Mouse (Mus musculus) heart, postnatal 36 days (tissue): Measurements from ENCODE around the gene Foxp1. TPM values are rescaled to one million over a fixed set of nuclear protein-coding genes. Genes with fewer than 3 reads are reported as not detected.

Experiments used
- DNase-seq, 2 experiments: peaks; one replicate each; pipeline ENCODE4 v3.0.0; 2021 to 2022
- intact Hi-C: fragments of 180-260 bp; cut with DNase I; formaldehyde crosslinking; loops from one replicate; pipeline ENCODE4 v1.15.1; 2025
- total RNA-seq, 2 experiments: library from RNA; stranded (reverse); gene quantifications; 2 replicates each; pipeline ENCODE4 v1.2.3; 2021

The Foxp1 gene
- total RNA-seq, 2 experiments from 2014 or later = 31.9 to 39.3 TPM

DNA sequence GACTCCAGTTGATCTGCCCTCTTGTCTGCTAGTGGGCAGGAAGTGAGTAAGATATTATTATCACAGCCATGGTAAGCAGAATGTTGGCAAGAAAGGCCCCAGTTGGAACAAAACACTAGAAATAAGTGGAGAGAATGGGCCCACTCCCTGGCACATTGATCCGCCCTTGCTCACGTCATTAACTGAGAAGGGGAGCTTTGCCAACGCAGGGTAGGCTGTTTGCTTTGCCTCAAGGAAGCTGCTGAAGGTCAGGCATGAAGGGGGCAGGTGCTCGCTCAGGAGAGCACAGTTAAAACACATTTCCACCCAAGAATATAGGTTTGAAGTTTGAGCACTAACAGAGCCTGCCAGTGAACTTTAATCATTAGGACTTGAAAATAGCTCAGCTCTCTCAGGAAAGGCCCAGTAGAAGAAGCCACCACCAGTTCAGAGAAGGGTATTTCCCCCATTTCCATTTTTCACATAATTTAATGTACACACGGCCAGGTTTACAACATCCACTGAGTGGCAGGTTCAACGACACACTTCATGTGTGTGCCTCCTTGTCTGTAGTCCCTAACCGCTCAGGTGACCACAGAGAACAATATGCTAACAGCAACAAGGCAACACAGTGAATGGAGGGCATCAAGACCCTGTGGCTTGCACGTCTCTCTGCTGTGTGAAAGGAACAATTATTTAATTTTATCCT is 350.5 kb downstream of the Foxp1 start:
- peak in 1 of 2 experiments; percentile 24 for DNase-seq
- intact Hi-C loops = no loop called here

DNA sequence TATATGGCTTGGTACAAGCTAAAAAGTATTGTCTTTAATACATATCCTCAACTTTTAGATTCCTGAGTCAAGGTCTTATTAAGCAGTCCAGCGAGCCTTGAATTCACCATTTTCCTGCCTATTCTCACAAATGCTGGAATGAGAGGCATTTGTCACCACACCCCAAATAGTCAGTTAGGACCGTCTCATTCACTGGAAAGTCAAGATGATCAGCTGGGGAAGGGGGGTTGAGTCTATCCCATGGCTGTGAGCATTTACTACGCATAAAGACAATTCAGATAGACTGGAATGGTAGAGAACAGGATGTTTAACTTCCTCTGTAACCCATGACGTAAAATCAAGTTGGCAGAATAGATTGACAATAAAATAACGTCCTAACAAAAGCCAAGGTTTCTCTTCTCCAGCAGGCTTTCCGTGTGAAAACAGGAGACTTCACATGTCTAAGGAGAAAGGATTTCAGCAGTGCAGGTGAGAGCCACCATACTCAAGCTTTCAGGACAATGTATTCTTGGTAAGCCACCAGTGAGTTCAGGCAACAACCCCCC is 351.2 kb downstream of the Foxp1 start:
- no peak for DNase-seq
- intact Hi-C loops = no loop called here

DNA sequence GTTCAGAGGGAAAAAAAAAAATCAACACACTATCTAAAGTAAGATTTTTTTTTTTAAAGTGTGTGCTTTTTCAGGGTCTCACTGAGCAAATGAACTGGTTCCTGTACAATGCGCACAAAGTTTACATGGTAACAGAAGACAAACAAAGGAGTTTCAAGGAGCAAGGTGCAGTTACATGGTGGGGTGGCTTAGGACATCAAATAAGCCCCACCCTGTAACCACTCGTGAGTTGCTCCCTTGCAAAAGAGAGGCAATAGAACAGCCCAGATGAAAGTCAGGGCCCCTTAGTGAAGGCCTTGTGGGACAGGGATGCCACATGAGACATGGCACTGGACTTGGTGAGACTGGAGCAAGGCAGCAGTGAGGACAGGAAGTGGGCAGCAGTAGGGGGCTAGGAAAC is 353.8 kb downstream of the Foxp1 start:
- DNase-seq = no peak
- intact Hi-C loops = no loop called here

DNA sequence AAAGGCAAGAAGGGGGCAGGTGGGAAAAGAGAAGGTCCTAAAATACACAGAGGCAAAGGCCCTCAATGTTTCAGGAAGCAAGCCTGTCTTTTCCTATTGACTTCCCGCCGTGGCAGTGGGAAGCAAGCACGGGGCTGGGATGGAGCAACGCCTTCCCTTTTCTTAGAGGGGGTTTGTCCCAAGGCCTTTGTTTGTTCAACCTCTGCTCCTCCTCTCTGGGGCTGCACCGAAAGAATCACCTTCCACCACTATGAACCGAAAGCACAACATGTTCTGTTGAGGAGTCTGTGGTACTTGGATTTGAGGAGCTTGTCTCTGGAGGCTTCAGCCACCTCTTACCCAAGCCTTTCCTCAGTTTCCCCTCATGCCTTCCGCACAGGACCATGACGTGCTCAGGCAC is 355.5 kb downstream of the Foxp1 start:
- intact Hi-C loops = no loop called here
- no peak for DNase-seq

DNA sequence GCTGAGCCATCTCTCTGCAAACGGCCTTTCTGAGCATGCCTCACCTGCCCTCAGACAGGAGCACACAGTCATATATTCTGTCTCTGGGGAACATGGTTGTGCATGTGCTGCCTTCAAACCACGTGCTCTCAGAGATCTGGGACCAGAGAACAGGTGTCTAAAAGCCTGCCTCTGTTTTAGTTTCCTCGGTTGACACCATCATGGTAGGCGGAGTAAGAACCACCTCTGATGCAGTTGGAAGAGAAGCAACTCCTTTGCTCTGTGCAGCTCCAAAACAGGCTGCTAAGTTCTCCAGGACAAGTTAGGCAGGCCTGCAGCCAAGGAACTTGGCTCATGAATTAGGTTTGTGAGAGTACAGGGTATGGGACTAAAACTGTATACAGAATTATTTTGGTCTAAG is 356.4 kb downstream of the Foxp1 start:
- intact Hi-C loops = no loop called here
- DNase-seq = peak; percentile 22 to 32

DNA sequence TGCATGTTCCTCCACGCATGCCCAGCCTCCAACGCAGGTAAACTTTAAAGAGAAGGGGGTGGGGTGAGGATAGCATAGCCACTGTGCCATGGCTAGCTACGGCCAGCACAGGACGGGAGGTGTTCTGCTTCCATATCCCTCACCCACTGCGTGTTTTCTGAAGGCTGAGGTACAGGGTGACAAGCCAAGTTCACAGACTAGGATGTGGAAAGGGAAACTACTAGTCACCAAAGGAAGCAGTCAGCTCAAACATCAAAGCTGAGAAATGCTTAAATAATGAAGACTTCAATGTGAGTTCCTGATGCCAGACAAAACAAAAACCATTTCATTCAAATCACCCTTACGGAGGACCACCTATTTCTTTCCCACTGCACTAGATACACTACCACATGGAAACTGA is 357.8 kb downstream of the Foxp1 start:
- intact Hi-C loops = no loop called here
- DNase-seq = no peak

DNA sequence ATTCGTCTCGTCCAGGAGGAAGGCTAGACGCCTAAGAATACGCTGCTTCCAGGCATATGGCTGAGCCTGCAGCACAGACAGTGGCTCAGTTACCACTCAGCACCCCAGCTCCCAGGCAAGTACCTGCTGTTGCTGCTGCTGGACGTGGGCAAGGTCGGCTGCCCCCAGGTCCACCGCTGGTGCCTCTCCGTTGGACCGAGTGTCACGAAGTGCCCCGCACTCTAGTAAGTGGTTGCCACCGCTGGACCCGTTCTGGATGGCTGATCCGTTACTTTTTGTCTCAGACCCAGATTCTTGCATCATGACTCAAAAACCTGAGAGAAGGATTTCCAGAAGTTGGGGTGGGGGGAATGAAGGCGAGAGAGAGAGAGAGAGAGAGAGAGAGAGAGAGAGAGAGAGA is 359.8 kb downstream of the Foxp1 start:
- intact Hi-C loops = no loop called here
- no peak for DNase-seq

DNA sequence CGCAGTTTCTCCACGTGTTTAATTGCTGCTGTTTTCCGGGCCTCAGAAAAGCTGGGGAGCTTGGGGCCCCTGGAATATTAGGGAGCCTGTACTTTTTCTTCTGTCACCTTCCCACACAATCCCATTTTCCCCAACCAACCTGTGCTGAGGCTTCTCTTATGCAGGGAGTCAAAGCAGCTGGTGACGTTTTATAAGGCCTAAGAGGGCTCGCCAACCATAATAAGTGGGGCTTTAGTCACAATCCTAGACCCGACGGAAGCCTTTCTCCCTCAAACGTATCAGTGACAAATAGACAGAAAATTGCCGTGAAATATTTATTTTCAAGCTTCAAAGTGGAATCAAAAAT is 362.2 kb downstream of the Foxp1 start:
- intact Hi-C loops = no loop called here

DNA sequence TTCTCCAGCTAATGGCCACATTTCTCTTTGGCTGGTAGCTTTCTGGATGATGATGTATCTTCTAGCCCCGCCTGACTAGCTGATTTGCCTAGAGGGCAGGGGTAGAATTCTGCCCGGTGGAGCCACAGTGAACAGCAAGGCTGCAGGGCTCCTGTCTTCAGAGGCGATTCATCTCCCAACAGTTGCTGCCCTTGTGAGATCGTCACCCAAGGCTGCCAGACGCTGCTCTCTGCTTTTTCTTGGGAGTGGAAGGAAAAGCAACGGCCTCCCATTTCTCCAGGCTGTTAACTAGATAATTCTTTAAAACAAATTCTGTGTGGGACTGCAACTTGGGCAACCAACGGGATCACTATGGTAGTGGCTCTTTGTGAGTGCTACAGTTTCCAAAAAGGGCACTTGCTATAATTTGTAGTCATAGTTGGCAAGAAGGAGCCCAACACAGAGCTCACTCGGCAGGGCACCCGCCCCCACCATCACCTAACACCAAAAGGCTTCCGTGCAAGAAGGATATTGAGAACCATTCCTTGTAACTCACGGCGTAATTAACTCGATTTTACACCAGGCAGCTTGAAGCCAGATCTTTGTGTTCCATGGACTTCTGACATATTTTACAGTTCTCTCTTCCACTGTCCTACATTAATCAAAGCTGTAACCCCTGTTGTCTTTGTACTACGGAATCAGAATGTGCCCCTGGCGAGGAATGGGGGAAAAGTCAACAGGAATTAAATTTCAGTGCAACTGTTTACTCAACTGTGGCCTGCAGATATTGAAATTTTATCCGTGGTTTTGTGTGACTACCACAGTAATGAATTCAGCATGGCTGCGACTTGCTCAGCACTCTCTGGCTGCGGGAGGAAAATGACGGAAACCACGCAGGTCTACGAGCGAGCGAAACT is 362.8 kb downstream of the Foxp1 start:
- intact Hi-C loops = no loop called here
- DNase-seq = no peak

More for the DNA sequence above, 362.2 kb downstream of the Foxp1 start:
- DNase-seq = no peak

DNA sequence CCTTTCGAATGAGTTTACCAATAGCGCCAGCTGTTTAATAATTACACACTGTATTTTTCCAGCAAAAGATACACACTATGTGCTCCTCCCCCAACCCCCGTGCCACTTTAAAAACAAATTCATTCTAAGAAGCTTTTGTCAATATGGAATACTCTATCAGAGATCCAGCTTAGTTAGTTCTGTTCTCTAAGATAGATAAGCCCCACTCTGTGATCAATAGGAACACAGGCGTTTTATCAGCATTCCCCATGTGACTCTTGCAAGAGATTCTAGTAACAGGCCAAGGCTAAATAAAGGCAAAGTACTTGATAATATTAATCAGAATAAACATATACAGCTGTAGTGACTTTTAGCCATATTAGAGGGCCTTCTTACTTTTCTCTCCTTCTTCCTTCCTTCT is 368.8 kb downstream of the Foxp1 start:
- intact Hi-C loops = no loop called here
- DNase-seq = no peak

DNA sequence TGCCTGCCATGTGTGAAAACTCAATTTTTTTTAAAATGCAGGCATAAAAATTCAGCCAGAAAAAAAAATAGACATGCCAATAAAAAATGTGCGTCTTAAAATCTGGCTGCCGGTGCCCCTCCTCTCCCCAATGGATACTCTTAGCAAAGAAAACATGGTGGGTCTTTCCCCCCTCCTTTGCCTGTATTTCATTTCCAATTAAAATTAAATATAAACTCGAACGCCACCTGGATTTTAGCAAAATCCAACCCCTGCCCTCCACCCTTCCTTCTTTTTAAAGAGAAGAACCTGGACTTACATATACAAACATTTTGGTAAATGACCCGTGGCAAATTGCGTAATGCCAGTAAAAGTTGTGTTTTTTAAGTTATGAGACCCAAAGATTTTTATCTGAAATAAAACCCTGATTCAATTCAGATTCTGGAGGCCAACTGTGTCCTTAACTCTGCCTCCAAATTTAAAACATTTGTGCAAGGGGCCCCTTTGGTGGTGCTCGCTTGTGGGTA is 376.1 kb downstream of the Foxp1 start:
- intact Hi-C loops = no loop called here
- no peak for DNase-seq

DNA sequence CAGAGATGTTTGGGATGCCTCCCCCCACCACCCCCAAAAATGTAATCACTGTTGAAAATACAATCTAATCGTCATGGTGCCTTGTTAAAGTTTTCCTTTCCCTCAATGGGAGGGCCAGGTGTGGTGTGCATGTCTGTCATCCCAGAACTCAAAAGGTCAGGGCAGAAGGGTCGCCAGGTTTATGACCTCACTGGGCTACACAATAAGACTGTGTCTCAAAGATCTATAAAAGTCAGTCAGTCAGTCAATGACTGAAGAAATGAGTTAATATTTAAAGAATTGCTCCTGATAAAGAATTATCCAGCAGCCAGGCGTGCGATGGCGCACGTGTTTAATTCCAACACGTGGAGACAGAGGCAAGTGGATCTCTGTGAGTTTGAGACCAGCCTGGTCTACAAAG is 377.5 kb downstream of the Foxp1 start:
- intact Hi-C loops = no loop called here
- DNase-seq = no peak

DNA sequence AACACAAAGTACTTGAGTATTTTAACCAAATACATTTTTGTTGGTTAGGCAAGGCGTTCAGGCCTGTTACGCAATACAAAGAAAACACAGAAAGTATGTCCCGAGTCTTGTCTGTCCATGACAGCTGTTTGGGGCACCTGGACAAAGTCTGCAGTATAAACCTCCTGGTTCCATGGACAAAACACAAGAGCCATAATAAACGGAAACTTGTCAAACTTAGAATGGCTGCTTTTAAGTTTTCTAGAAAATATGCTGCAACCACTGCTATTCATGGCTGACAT is 378.8 kb downstream of the Foxp1 start:
- no peak for DNase-seq
- intact Hi-C loops = no loop called here

DNA sequence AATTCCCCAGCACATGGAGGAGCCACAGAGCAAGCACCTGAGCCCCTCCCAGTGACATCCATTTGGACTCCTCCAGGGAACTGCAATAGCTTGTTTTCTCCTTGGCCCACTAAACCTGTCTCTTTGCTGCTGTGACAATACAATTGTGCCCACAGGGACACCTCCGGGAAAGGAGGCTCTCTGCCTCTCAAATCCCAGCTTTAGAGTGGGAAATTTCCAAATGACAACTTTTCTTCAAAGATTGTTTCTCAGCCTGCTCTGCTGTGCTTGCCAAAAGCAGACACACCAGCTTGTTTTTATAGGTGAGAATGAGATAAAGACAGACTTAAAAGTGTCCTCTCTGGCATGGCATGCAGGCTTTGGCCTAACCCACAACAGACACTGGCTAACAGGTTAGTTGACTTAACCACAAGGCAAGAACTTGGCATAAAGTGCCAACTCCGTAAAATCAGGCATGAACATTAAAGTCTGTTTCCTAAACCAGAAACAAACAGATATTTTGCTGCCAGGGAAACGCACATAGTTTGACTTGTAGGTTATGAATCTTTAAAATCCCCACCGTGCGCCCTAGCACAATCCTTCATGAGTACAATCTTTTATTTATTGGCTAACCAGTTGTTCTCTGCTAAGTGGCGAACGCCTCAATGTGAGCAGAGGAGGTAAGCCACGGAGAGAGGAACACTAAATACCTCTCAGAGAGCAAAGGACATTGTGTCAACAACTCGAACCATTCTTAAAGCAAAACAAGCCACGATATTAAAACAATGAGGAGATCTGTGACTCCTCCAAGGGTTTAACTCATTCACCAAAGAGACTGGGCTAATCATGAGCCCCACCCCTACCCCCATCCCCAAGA is 379.4 kb downstream of the Foxp1 start:
- intact Hi-C loops = no loop called here
- DNase-seq = no peak

DNA sequence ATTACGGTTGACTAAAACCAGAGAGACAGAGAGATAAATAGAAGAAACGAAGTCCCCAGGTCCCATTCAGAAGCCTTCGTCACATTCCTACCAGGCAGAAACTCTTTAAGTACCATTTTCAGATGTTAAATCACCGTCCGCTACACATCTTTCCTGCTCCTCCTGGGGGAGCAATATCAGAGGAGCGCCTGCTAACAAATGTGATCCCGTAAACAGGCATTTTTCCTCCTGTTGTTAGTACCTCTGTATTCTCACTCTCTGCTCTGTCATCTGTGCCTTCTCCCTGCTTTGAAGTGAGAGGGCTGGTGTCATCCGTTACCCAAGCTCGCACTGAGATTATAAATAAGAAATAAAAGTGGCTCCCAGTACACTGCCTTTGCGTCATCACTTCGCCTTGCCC is 384.5 kb downstream of the Foxp1 start:
- intact Hi-C loops = no loop called here
- DNase-seq = no peak

DNA sequence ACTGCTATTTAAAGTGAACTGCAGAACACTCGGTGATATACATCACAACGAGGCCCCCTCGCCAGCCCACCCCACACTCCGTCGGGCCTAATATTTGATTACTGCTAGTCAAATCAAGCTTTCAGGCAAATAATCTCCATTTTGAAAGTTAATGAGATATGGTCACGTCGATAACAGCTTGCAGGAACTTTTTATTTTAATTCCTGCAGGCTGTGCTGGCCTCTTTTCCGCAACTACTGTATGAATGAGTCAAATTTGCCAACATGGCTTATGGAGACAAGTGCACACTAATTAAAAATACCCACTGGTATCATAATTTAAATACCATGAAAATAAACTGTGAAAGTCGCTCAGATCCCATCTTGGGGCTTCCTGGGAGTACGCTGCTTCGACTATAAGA is 385.4 kb downstream of the Foxp1 start:
- intact Hi-C loops = no loop called here
- no peak for DNase-seq

DNA sequence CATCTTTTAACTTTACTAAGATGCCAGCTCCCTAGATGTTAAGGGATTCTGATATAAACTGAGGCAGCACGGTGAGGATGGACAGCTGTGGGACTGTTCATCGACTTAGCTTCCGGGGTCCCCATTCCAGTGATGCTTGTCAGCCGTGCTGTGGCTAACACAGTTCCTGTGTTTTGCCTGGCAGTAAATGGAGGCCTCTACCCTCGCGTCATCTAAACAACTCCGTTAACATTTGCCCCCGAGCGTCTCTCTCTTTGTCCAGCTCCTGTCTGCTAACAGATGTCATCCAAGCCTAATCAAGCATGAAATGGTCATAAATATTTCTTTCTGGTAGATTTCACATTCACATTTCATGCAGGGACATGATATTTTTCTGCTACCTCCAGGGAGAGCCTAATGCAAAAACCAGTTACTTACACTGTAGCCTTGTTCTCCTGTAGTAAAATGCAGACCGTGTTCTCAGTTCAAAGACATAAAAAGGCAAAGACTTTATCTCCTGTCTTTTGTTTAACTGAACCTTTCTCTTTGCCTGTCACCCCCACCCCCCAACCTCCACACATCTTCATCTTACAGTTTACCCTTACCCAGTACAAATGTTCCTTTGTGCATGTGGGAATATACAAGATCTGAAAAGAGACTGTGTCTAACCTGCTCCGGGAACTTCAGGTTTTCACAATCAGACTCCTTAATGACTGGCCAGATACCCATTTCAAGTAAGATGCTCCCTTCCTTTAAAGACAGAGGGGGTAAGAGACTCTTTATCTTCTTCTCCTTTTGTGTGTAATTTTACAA is 386.4 kb downstream of the Foxp1 start:
- DNase-seq = no peak
- intact Hi-C loops = no loop called here

DNA sequence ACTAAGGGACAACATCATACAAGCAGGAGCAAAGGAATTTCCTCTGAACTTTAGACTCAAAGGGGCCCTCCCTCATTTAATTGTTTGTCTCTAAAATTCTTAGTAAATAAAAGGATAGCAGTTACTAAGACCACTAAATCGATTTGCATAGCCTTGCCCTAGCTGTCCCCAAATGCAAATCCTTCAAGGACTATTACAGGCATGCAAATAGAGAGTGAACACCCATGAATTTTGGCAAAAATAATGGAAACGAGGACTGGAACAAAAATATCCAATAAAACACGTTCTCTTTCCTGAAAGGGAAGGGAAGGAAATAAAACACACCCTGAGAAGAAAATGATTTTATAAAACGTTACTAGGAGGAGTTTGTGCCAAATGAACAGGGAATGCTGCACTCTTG is 390.7 kb downstream of the Foxp1 start:
- intact Hi-C loops = no loop called here
- no peak for DNase-seq

DNA sequence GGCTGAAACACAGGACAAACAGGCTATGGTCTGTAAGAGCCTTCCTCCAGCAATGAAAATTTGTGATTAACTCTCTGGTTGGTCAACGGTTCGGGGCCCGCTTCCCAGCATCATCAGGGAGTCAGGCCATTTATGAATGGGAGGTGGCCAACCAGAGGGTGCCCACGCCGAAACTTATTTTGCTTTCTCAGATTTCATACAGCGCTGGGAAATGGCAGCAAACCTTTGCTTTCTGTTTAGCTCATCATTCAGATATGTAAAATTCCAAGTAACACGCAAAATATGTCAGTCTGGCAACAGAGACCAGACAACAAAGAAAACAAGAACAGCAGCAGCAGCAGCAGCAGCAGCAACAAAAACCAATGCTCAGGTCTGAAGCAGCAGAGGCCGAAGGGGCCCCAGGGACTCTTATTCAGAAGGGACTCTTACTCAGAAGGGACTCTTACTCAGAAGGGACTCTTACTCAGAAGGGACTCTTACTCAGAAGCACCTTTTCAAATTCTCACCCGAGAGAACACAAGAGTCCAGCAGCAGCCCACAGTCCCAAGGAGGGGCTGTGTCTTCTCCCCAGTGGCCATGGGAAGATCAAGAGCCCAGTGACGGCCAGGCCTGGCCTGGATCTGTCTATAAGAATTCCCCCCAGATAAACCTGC is 391.6 kb downstream of the Foxp1 start:
- DNase-seq = no peak
- intact Hi-C loops = no loop called here

DNA sequence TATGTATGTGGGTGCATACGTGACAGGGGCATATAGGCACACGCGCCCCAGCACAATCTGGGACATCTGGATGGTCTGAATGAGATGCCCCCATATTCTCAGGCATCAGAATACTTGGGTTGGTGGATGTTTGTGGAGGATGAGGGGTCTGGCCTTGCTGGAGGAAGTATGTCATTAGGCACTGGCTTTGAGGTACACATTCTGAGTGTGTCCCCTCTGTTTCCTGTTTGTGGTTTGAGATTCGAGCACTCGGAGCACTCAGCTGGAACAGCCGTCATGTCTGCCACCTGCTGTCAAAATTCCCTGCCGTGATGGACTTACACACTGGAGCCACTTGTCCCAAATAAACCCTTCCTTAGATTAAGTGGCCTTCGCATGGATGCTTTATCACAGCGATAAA is 395.8 kb downstream of the Foxp1 start:
- intact Hi-C loops = no loop called here
- no peak for DNase-seq
